Mouse (Mus musculus) midbrain, embryonic 16.5 days (tissue): Measurements from ENCODE around the gene Mcidas. TPM values are rescaled to one million over a fixed set of nuclear protein-coding genes. Genes with fewer than 3 reads are reported as not detected.

Experiments used
- ATAC-seq: fragments of 200-750 bp; cut with Nextera tagmentation; 2 replicates; pipeline ENCODE4 v1.8.0; 2017; ENCODE audit warnings: moderate TSS enrichment
- H3K27ac ChIP-seq: fragments of 300-500 bp; sonication (generic); 2 replicates; pipeline ENCODE4 v1.5.1; 2014; ENCODE audit warnings: mild to moderate bottlenecking, low read length, mixed read lengths
- H3K27me3 ChIP-seq: fragments of 300-500 bp; sonication (generic); 2 replicates; pipeline ENCODE4 v1.6.1; 2014; ENCODE audit warnings: low read depth, low read length, mixed read lengths; ENCODE audit not compliant: control insufficient read depth, insufficient read depth
- H3K36me3 ChIP-seq: fragments of 300-500 bp; sonication (generic); 2 replicates; pipeline ENCODE4 v1.6.1; 2014; ENCODE audit warnings: mild to moderate bottlenecking, low read length, moderate library complexity, mixed read lengths; ENCODE audit not compliant: control insufficient read depth, insufficient read depth
- H3K4me1 ChIP-seq: fragments of 300-500 bp; sonication (generic); 2 replicates; pipeline ENCODE4 v1.6.1; 2014; ENCODE audit warnings: mild to moderate bottlenecking, low read length, mixed read lengths; ENCODE audit not compliant: control insufficient read depth, insufficient read depth
- H3K4me2 ChIP-seq: fragments of 300-500 bp; sonication (generic); 2 replicates; pipeline ENCODE4 v1.6.1; 2014; ENCODE audit warnings: mild to moderate bottlenecking, low read length, mixed read lengths
- H3K4me3 ChIP-seq: fragments of 300-500 bp; sonication (generic); 2 replicates; pipeline ENCODE4 v1.5.1; 2014; ENCODE audit warnings: low read depth, mild to moderate bottlenecking, low read length, moderate library complexity, mixed read lengths
- H3K9ac ChIP-seq: fragments of 300-500 bp; sonication (generic); 2 replicates; pipeline ENCODE4 v1.6.1; 2014; ENCODE audit warnings: low read depth, low read length, mixed read lengths
- H3K9me3 ChIP-seq: fragments of 300-500 bp; sonication (generic); replicated peaks from 2 replicates; pipeline ENCODE4 v1.6.1; 2014; ENCODE audit warnings: mild to moderate bottlenecking, low read length, mixed read lengths; ENCODE audit not compliant: control insufficient read depth, poor library complexity, severe bottlenecking
- WGBS: fragments of 180-500 bp; shearing (Covaris S2); extraction: QIAGEN DNeasy Blood & Tissue Kit; methylation state at CpG from one replicate; pipeline ENCODE4 v1.1.7; 2014; 5-methylcytosine and 5-hydroxymethylcytosine counted together
- polyA plus RNA-seq: library from polyadenylated mRNA; unstranded; fragments of >200 nt; fragmentation: Nextera tagmentation; extraction: Ambion mirVana; gene quantifications from 2 replicates; pipeline ENCODE4 v1.2.1, GENCODE M21; 2015

The Mcidas gene
- polyA plus RNA-seq, 1 experiment from 2014 or later, result 0.57 TPM

DNA sequence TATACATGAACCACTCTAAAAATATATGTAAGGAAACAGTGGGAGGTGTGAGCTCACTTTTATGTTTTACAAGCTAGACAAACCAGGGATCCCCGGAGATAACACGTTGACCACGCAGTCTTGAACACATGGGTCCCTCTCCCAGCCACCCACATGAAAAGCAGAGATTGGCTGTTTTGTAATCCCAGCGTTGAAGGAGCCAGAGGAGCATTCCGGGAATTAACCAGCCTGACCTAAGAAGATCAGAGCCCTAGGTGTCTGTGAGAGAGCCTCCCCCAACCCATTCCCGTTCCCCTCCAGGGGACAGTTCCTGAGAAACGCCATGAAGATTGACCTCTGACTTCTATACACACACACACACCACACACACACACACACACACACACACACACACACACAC, 37.7 kb downstream of the Mcidas start:
- ATAC-seq, result peak; percentile 30
- H3K9me3 ChIP-seq, result no peaks in the 10 kb centered on the region
- peaks cover 21% of the 10 kb centered on the region for H3K27me3 ChIP-seq
- H3K36me3 ChIP-seq, result no peaks in the 10 kb centered on the region
- peak overlapping the region; percentile 81 for H3K9ac ChIP-seq
- peak overlapping the region; percentile 93 for H3K4me2 ChIP-seq
- no peak overlapping the region; the same call in 1 of the 2 replicates for H3K27ac ChIP-seq
- WGBS, result under 1% methylated on average over 7 of the region's 7 CpGs
- H3K4me1 ChIP-seq, result peaks cover 17% of the 10 kb centered on the region
- peak overlapping the region; percentile 73 for H3K4me3 ChIP-seq

DNA sequence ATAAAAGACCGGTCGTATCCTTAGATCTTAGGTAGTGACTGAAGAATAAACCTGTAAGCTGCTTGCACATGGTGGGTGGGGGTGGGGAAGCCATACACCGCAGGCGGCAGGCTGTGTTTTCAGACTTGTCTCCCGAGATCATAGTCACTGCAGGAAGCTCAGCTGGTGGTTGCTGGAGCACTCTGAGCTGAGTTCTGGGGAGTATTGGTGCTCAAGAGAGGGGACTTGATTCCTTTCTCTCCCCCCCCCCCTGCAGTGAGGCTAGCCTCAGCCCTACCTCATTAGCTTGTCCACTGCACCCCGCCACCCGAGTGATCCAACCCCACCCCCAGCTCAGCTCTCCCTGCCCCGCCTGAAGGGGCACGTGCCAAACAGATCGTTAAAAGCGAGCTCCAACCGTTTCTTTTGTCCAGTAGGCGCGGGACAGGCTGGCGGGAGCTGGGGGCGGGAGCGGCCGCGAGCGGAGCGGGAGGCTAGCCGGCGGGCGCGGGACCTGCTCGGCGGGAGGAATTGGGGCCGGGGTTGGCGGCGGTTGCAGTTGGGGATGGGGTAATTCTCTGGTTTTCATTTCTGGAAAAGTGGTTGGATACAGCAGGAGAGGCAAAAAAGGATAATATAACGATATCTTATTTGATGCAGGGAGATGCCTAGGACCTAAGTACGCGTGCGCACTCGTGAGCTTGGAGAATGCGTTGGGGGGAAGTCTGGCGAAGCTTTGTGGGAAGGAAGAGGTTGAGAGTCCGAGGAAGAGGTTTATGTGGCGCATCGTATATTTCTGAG, 38.3 kb downstream of the Mcidas start:
- Histone ChIP-seq H3K36me3 (no peaks in the 10 kb centered on the region), H3K4me1 (peaks cover 17% of the 10 kb centered on the region), H3K27ac (peak overlapping the region; percentile 91), H3K9me3 (no peaks in the 10 kb centered on the region), H3K9ac (peak overlapping the region; percentile 81), H3K27me3 (peaks cover 21% of the 10 kb centered on the region), H3K4me3 (peak overlapping the region; percentile 73), H3K4me2 (peak overlapping the region; percentile 93)
- ATAC-seq, result peak; percentile 80
- WGBS, result under 1% methylated on average over 40 of the region's 40 CpGs

DNA sequence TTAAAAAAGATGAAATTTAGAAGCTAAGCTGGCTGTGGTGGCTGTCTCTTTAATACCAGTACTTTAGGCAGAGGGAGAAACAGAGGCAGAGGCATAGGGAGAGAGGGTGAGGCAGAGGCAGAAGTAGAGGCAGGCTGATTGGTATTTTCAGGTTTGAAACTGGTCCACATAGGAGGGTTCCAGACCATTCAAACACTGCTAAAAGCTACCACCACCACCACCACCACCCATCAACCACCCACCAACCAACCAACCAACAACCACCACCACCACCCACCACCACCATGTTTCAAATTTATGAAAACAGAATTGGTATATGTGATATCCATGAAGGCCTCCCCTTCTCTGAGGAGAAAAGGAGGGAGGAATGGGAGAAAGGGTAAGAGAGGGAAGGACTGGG, 39.2 kb downstream of the Mcidas start:
- no peak overlapping the region for H3K4me3 ChIP-seq
- H3K9ac ChIP-seq, result no peak overlapping the region
- H3K4me2 ChIP-seq, result no peak overlapping the region
- no peaks in the 10 kb centered on the region for H3K9me3 ChIP-seq
- peaks cover 21% of the 10 kb centered on the region for H3K27me3 ChIP-seq
- no peak for ATAC-seq
- H3K27ac ChIP-seq, result no peak overlapping the region
- H3K4me1 ChIP-seq, result peaks cover 17% of the 10 kb centered on the region
- H3K36me3 ChIP-seq, result no peaks in the 10 kb centered on the region

DNA sequence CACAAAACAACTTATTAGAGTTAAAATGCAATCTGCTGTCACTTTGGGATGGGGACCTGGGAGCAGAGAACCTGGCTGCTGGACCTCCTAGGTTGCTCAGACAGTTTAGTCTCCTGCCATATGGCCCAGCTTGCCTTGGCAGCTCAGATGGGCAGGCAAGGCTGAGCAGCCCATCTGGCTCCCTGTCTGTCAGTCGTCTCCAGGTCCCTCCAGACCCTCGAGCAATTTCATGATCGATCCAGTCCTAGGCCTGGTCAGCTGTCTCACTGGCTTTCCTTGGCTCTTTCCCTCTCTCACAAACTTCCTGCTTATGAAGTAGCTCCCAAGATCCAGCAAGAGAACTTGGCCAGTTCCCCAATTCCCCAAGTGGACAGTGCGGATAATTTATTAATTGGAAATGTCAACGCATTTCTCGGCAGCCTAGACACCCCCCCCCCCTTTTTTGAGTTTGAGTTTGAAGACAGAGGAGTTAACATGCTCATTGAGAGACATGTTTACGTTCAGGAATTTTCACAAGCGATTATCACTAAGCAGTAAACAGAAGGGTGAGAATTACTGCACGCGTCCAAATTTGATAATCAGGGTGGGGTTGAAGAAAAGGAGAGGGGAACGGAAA, 40.7 kb downstream of the Mcidas start:
- ATAC-seq, result no peak
- Histone ChIP-seq H3K4me2 (peak overlapping the region; percentile 99), H3K27me3 (peaks cover 21% of the 10 kb centered on the region), H3K27ac (no peak overlapping the region), H3K9ac (peak overlapping the region; percentile 59), H3K9me3 (no peaks in the 10 kb centered on the region), H3K4me3 (peak overlapping the region; percentile 54), H3K36me3 (no peaks in the 10 kb centered on the region), H3K4me1 (peaks cover 17% of the 10 kb centered on the region)
- WGBS, result 3% methylated on average over 11 of the region's 11 CpGs

DNA sequence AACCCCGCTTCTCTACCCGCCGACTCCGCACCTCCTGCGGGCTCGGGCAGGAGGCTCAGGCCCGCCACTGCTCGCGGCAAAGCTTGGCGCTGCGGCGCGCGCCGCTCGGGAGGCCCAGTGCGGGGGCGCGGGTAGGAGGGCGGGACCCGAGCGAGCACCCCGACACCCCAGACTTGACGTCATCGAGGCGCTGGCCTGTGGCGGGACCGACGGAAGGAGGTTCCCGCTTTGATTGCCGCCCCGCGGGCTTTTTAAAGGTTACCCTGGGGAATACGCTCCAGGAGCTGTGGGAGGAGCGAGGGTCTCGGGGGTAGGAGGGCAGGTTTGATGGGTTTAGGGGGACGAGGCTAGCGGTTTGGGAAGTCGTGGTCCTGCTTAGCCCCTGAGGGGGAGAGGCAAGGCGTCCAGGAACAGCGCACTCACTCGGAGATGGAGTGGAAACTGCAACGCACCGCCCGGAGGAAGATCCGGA, 41.3 kb downstream of the Mcidas start, which contains the start of gene Cdc20b:
Gene Cdc20b (plus strand): TSS at position 162 of the 472 bp plus-strand sequence.
- under 1% methylated on average over 46 of the region's 46 CpGs for WGBS
- peak within 1 kb of the TSS; percentile 54 for H3K4me3 ChIP-seq
- H3K4me1 ChIP-seq, result peaks cover 17% of the 10 kb centered on the region
- H3K9me3 ChIP-seq, result no peaks in the 10 kb centered on the region
- no peaks in the 10 kb centered on the region for H3K36me3 ChIP-seq
- H3K4me2 ChIP-seq, result peak within 1 kb of the TSS; percentile 99
- H3K27me3 ChIP-seq, result peaks cover 21% of the 10 kb centered on the region
- ATAC-seq, result 0 out of 2 replicates have a peak, but pooled peaks have one; percentile 15
- H3K9ac ChIP-seq, result peak within 1 kb of the TSS; percentile 59
- no peak within 1 kb of the TSS for H3K27ac ChIP-seq

DNA sequence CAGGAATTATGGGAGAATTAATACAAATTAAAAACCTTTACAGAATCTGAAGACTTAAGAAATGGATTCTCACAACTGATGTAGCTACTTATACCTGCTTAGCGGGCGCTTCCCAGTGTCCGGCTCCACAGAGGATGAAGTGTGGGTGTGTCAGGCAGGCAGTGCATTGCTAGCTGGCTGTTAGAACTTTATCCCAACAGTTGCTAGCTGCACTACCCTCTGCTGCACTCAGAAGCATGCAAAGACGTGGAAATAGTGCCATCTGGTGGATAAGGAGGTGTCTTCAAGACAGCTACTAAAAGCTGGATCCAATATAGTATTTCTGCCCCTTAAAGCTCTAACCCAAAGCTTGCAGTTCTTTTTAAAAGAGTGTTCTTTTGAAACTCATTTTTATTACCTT, 42.2 kb downstream of the Mcidas start:
- no peaks in the 10 kb centered on the region for H3K36me3 ChIP-seq
- H3K4me3 ChIP-seq, result peak overlapping the region; percentile 54; the same call in 1 of the 2 replicates
- ATAC-seq, result peak; percentile 86
- under 1% methylated on average over 4 of the region's 4 CpGs for WGBS
- H3K27ac ChIP-seq, result no peak overlapping the region
- H3K9me3 ChIP-seq, result no peaks in the 10 kb centered on the region
- peaks cover 17% of the 10 kb centered on the region for H3K4me1 ChIP-seq
- H3K9ac ChIP-seq, result no peak overlapping the region
- peak overlapping the region; percentile 99 for H3K4me2 ChIP-seq
- peaks cover 21% of the 10 kb centered on the region for H3K27me3 ChIP-seq

DNA sequence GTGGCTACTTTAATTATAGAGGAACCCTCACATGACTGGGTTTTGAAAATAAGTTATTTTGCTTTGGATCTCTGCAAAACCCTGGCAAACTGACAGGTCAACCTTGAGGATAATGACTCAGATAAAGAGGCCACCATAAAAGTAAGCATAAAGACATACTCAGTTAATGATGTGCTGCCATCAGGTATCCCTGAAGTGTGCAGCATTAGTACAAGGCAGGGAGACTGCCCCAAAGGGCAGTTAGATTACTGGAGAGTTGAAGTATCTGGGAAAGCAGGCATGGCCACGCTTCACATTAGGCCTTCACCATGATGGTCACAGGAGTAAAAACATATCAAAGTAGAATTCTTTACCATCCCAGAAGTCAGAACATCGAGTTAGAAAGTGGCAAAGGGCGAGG, 51.2 kb downstream of the Mcidas start:
- no peaks in the 10 kb centered on the region for H3K36me3 ChIP-seq
- no peaks in the 10 kb centered on the region for H3K27me3 ChIP-seq
- no peak overlapping the region for H3K27ac ChIP-seq
- H3K9me3 ChIP-seq, result no peaks in the 10 kb centered on the region
- 84% methylated on average over 3 of the region's 3 CpGs for WGBS
- peak overlapping the region; percentile 81 for H3K4me2 ChIP-seq
- no peak overlapping the region for H3K4me3 ChIP-seq
- no peak overlapping the region for H3K9ac ChIP-seq
- ATAC-seq, result no peak
- no peaks in the 10 kb centered on the region for H3K4me1 ChIP-seq

DNA sequence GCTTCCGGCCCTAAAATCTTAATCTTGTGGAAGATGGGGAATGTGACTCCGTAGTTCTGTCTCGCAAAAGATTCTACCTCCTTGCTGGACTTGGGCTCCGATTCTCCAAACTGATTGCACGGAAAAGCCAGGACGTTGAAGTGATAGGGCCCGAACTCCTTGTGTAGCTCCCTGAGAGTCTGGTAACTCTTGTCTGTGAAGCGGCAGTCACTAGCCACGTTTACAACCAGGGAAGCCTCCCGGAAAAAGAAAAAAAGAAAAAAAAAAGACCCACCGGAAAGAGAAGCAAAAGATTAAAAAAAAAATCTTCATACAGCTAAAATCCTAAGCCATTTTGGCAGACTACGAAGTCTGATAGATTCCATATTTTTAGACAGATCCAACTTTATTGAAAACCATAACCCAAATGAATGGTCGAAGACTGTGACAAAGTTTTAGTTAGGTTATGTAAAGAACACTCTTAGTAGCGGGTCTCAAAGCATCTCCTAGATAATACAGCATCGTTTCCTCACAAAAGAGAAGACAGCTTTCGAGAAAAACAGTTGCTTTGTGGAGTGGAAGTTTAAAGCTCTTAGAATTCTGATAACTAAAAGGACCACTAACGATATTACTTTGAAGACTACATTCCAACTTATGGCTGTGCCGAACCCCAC, 51.9 kb downstream of the Mcidas start:
- H3K9me3 ChIP-seq, result no peaks in the 10 kb centered on the region
- peak overlapping the region; percentile 50 for H3K4me3 ChIP-seq
- peak overlapping the region; percentile 59; the same call in 1 of the 2 replicates for H3K9ac ChIP-seq
- no peaks in the 10 kb centered on the region for H3K4me1 ChIP-seq
- WGBS, result 18% methylated on average over 18 of the region's 18 CpGs
- no peaks in the 10 kb centered on the region for H3K36me3 ChIP-seq
- peak overlapping the region; percentile 31; the same call in 1 of the 2 replicates for H3K27ac ChIP-seq
- H3K27me3 ChIP-seq, result no peaks in the 10 kb centered on the region
- ATAC-seq, result no peak
- peak overlapping the region; percentile 81 for H3K4me2 ChIP-seq
